Mouse (Mus musculus) hindbrain, embryonic 10.5 days (tissue): Measurements from ENCODE around the gene Sptbn2. TPM values are rescaled to one million over a fixed set of nuclear protein-coding genes. Genes with fewer than 3 reads are reported as not detected.
"Not testable (repeated sequence)": the region's sequence is repeated elsewhere in the genome, so short reads cannot be mapped to it uniquely, and the experiment has no call there.

ENCODE experiments used
- DNase-seq: peaks from one replicate; pipeline ENCODE4 v3.0.0-alpha.2; 2017; ENCODE audit warnings: low spot score
- H3K27ac ChIP-seq: fragments of 300-500 bp; sonication (generic); 2 replicates; pipeline ENCODE4 v1.5.1; 2016; ENCODE audit warnings: mild to moderate bottlenecking, moderate library complexity
- H3K27me3 ChIP-seq: fragments of 300-500 bp; sonication (generic); 2 replicates; pipeline ENCODE4 v1.6.1; 2016; ENCODE audit warnings: mild to moderate bottlenecking; ENCODE audit not compliant: poor library complexity, insufficient read depth, severe bottlenecking
- H3K36me3 ChIP-seq: fragments of 300-500 bp; sonication (generic); 2 replicates; pipeline ENCODE4 v1.6.1; 2016; ENCODE audit warnings: mild to moderate bottlenecking, moderate library complexity
- H3K4me1 ChIP-seq: fragments of 300-500 bp; sonication (generic); replicated peaks from 2 replicates; pipeline ENCODE4 v1.6.1; 2016; ENCODE audit warnings: mild to moderate bottlenecking
- H3K4me3 ChIP-seq: fragments of 300-500 bp; sonication (generic); 2 replicates; pipeline ENCODE4 v1.5.1; 2016; ENCODE audit warnings: mild to moderate bottlenecking, moderate library complexity
- H3K9me3 ChIP-seq: fragments of 300-500 bp; sonication (generic); 2 replicates; pipeline ENCODE4 v1.6.1; 2016; ENCODE audit warnings: mild to moderate bottlenecking, moderate library complexity
- WGBS: fragments of 180-500 bp; shearing (Covaris S2); methylation state at CpG from one replicate; pipeline ENCODE4 v1.1.7; 2016; 5-methylcytosine and 5-hydroxymethylcytosine counted together
- polyA plus RNA-seq: library from polyadenylated mRNA; unstranded; fragments of >200 nt; fragmentation: Nextera tagmentation; extraction: Ambion mirVana; gene quantifications from 2 replicates; pipeline ENCODE4 v1.2.1, GENCODE M21; 2016

The Sptbn2 gene
- polyA plus RNA-seq, 1 experiment from 2014 or later = 20.6 TPM

- Histone ChIP-seq H3K36me3 (peaks cover 50% of the 10 kb centered on the region), H3K27me3 (no peaks in the 10 kb centered on the region), H3K9me3 (no peaks in the 10 kb centered on the region), H3K4me3 (peak overlapping the region; percentile 86), H3K27ac (peak overlapping the region; percentile 99), H3K4me1 (peaks cover 34% of the 10 kb centered on the region)
- peak; percentile 90 for DNase-seq
- WGBS = under 1% methylated on average over 10 of the region's 10 CpGs
Observed at GRCm38 (mm10) chr19:4755565-4756192, 44.7 kb downstream of the Sptbn2 start.

DNA sequence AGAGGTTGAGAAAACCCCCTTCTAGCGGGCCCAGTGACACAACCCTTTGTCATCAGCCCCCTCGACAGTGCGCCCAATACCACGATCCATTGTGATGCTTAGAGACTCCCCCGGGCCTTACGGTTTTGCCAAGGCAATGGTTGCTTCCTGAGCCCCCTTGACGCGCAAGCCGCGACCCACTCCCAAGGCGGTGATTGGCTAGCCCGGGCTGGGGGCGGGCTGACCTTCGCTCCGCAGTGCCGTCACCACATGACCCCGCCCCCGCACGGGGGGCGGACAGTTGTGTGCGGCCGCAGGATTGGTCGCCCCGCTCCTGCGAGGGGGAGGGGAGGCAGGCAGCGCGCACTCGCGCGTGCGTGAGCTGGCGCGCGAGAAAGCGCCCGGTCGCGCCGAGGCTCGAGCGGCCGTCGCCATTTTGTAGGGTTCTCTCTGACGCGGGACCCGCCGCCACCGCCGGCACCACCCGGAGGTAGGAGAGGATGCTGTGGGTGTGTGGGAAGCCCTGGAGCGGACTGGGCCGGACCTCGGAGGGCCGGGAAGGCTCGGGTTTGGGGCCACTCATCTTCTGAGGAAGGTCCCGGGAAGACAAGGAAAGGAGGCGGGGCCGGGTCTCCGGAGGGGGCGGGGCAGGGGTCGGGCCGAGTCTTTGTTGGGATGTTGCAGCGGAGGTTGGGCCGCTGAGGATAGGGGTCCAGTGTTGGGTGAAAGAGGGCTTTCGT is 45.4 kb downstream of the Sptbn2 start, which contains the start of gene Rbm4b:
Rbm4b (plus strand) TSS at position 305 of the 719 bp plus-strand sequence.
- H3K4me1 ChIP-seq = peaks cover 34% of the 10 kb centered on the region
- no peaks in the 10 kb centered on the region for H3K9me3 ChIP-seq
- H3K27me3 ChIP-seq = no peaks in the 10 kb centered on the region
- peaks cover 50% of the 10 kb centered on the region for H3K36me3 ChIP-seq
- peak within 1 kb of the TSS; percentile 86 for H3K4me3 ChIP-seq
- DNase-seq = peak; percentile 99
- peak within 1 kb of the TSS; percentile 99 for H3K27ac ChIP-seq
- under 1% methylated on average over 65 of the region's 65 CpGs for WGBS

- H3K9me3 ChIP-seq = no peaks in the 10 kb centered on the region
- H3K27ac ChIP-seq = peak overlapping the region; percentile 99
- H3K4me1 ChIP-seq = peaks cover 31% of the 10 kb centered on the region
- peak overlapping the region; percentile 86 for H3K4me3 ChIP-seq
- H3K36me3 ChIP-seq = peaks cover 50% of the 10 kb centered on the region
- DNase-seq = no peak
- H3K27me3 ChIP-seq = no peaks in the 10 kb centered on the region
- WGBS = 11% methylated on average over 9 of the region's 9 CpGs
Observed at GRCm38 (mm10) chr19:4756921-4757320, 46.0 kb downstream of the Sptbn2 start.

DNA sequence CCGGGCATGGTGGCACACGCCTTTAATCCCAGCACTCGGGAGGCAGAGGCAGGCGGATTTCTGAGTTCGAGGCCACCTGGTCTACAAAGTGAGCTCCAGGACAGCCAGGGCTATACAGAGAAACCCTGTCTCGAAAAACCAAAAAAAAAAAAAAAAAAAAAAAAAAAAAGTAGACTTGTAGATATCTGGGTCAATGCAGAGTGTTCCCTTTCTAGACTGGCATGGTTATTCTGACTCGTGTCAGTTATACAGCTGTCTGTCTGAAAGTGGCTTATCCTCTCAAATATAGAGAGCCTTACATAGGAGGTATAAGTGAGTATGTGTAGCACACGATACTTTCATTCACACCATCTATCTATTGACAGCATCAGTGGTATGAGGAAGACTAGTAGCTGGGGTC is 49.6 kb downstream of the Sptbn2 start:
- H3K4me3 ChIP-seq, DNase-seq, H3K27me3 ChIP-seq, H3K9me3 ChIP-seq, H3K27ac ChIP-seq: not testable (repeated sequence)
- Histone ChIP-seq H3K4me1 (peaks cover 28% of the 10 kb centered on the region), H3K36me3 (peaks cover 79% of the 10 kb centered on the region)
- WGBS = 93% methylated on average over 8 of the region's 8 CpGs

DNA sequence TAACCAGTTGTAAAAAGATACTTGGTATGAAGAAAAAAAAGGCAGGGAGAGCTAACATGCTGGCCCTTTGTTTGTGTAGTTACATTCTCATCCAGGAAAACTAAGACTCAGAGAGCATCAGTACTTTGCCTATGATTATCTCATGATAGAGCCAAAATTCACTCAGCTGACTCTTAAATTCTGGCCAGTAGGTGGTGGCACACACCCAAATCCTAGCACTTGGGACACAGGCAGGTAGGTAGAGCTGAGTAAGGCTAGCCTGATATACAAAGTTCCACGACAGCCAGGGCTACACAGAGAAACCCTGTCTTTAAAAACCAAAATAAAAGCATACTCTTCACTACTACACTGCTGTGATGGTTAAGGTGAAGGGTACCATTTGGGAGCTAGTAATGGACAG is 51.9 kb downstream of the Sptbn2 start:
- no peaks in the 10 kb centered on the region for H3K27me3 ChIP-seq
- no peak overlapping the region for H3K27ac ChIP-seq
- no peak overlapping the region for H3K4me3 ChIP-seq
- no peak for DNase-seq
- H3K4me1 ChIP-seq = peaks cover 19% of the 10 kb centered on the region
- H3K36me3 ChIP-seq = peaks cover 97% of the 10 kb centered on the region
- WGBS = 76% methylated on average over 1 of the region's 1 CpGs
- H3K9me3 ChIP-seq = no peaks in the 10 kb centered on the region

- no peaks in the 10 kb centered on the region for H3K27me3 ChIP-seq
- DNase-seq = no peak
- H3K9me3 ChIP-seq = no peaks in the 10 kb centered on the region
- H3K4me1 ChIP-seq = no peaks in the 10 kb centered on the region
- WGBS = 89% methylated on average over 12 of the region's 12 CpGs
- no peak overlapping the region for H3K27ac ChIP-seq
- peaks cover 100% of the 10 kb centered on the region for H3K36me3 ChIP-seq
- H3K4me3 ChIP-seq = no peak overlapping the region
Observed at GRCm38 (mm10) chr19:4767507-4768148, 56.7 kb downstream of the Sptbn2 start.

- no peaks in the 10 kb centered on the region for H3K27me3 ChIP-seq
- WGBS = 92% methylated on average over 3 of the region's 3 CpGs
- no peaks in the 10 kb centered on the region for H3K9me3 ChIP-seq
- peaks cover 100% of the 10 kb centered on the region for H3K36me3 ChIP-seq
- no peak overlapping the region for H3K4me3 ChIP-seq
- H3K27ac ChIP-seq = no peak overlapping the region
- no peak for DNase-seq
- no peaks in the 10 kb centered on the region for H3K4me1 ChIP-seq
Observed at GRCm38 (mm10) chr19:4772785-4773184, 61.8 kb downstream of the Sptbn2 start.

DNA sequence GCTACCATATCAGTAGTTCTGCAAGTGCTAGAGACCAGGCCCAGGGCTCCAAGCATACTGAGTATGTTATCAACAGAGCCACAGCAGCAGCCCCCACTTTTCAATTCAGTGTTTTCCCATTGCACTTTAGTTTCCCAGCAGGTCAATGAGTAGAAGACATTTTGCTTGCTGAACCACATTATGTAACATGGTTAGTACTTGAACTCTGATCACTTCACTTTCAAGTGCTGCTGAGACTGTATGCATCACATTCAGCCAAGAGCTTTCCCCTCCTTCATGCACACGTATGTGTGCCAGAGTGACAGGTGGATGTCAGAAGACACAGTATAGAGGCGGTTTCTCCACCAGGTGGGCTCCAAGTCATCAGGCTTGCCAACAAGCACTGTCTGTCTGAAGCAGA is 71.9 kb downstream of the Sptbn2 start:
- Histone ChIP-seq H3K4me1 (peaks cover 8% of the 10 kb centered on the region; the same call in 1 of the 2 replicates), H3K4me3 (no peak overlapping the region), H3K9me3 (no peaks in the 10 kb centered on the region), H3K27me3 (no peaks in the 10 kb centered on the region), H3K36me3 (peaks cover 99% of the 10 kb centered on the region), H3K27ac (no peak overlapping the region)
- DNase-seq = no peak
- WGBS = 98% methylated on average over 2 of the region's 2 CpGs

DNA sequence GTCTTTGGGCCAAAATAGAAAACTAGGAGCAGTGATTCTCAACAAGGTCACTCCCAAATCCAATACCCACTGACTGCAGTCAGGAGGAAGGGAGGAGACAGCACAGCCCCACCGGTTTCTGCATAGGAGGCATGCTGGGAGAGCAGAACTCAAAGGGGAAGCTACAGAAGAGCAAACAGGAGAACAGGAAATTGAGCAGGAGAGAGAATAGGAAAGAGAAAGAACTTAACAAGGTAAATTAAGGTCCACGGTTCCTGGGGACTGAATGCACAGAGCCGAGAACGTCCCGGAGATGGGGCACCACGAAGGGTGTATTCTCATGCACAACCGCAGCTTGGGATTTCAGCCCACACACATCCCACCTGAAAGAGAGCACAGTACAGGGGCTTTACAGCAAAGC is 74.2 kb downstream of the Sptbn2 start:
- DNase-seq = no peak
- Histone ChIP-seq H3K27me3 (no peaks in the 10 kb centered on the region), H3K4me1 (peaks cover 16% of the 10 kb centered on the region), H3K4me3 (no peak overlapping the region), H3K36me3 (peaks cover 100% of the 10 kb centered on the region), H3K27ac (no peak overlapping the region), H3K9me3 (no peaks in the 10 kb centered on the region)
- WGBS = 92% methylated on average over 7 of the region's 7 CpGs

DNA sequence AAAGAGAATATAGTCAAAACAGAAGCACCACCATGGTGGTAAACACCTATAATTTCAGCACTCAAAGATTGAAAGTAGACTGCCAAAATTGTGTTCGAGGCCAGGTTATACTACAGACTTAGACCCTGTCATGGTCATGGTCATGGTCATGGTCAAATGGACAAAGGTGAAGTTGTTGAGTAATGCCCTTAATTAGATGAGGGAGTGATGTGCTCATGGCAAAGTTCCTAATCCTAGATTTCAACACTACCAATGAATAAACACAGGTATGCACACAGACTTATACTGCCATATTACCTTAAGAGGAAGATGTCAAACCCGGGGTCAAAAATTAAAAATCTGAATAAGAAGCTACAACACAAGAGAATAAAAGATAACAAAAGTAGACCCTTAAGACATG is 75.3 kb downstream of the Sptbn2 start:
- peaks cover 27% of the 10 kb centered on the region for H3K4me1 ChIP-seq
- no peak overlapping the region for H3K27ac ChIP-seq
- whole genome bisulfite sequencing = over 99% methylated on average over 2 of the region's 2 CpGs
- H3K27me3 ChIP-seq = no peaks in the 10 kb centered on the region
- no peak overlapping the region for H3K4me3 ChIP-seq
- peaks cover 100% of the 10 kb centered on the region for H3K36me3 ChIP-seq
- no peaks in the 10 kb centered on the region for H3K9me3 ChIP-seq
- no peak for DNase-seq

DNA sequence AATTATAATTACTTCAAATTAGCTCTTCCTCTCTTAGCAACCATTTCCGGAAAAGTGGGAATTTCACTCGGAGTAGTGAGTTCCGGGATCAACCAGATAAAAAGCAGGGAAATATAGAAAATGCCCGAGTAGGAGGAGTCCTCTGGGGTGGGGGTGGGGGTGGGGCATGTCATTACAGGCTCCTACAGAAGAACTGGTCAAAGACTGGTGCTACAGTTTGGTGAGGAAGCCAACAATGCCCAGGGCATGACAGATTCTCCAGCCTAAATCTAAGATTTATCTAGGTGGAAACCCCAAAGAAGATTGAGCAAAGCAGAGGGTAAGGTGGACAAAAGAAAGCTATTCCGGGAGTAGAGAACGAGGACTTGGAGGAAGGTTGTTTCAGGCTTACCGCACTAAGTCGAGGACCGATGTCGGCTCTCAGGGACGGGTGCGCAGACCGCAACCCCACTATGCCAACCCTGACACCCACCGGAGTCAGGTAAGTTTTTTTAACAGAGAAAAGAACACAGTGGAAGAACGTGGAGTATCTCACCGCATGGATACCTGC is 82.4 kb downstream of the Sptbn2 start:
- Histone ChIP-seq H3K4me3 (peak overlapping the region; percentile 77), H3K9me3 (no peaks in the 10 kb centered on the region), H3K27ac (peak overlapping the region; percentile 90), H3K36me3 (peaks cover 60% of the 10 kb centered on the region), H3K4me1 (peaks cover 40% of the 10 kb centered on the region), H3K27me3 (no peaks in the 10 kb centered on the region)
- DNase-seq = no peak
- WGBS = 2% methylated on average over 16 of the region's 16 CpGs

GRCm38 (mm10) chr19:4793831-4794422 is 83.0 kb downstream of the Sptbn2 start, which contains the start of gene Rbm4:
Gene Rbm4, minus strand, starts transcription at chr19:4793901.
- WGBS = under 1% methylated on average over 31 of the region's 31 CpGs
- peaks cover 60% of the 10 kb centered on the region for H3K36me3 ChIP-seq
- no peaks in the 10 kb centered on the region for H3K27me3 ChIP-seq
- H3K9me3 ChIP-seq = no peaks in the 10 kb centered on the region
- H3K4me1 ChIP-seq = peaks cover 40% of the 10 kb centered on the region
- peak; percentile 96 for DNase-seq
- H3K4me3 ChIP-seq = peak within 1 kb of the TSS; percentile 77
- H3K27ac ChIP-seq = peak within 1 kb of the TSS; percentile 90
